Mouse (Mus musculus): ENCODE measurements at regions not wholly inside any gene's neighbourhood (a gene's known extent, or its start where the extent isn't known, plus 50 kb on each side); places are given as distances from the start of the nearest gene placed in this dataset.
"Not testable (repeated sequence)": the region's sequence is repeated elsewhere in the genome, so short reads cannot be mapped to it uniquely, and the experiment has no call there.

DNA sequence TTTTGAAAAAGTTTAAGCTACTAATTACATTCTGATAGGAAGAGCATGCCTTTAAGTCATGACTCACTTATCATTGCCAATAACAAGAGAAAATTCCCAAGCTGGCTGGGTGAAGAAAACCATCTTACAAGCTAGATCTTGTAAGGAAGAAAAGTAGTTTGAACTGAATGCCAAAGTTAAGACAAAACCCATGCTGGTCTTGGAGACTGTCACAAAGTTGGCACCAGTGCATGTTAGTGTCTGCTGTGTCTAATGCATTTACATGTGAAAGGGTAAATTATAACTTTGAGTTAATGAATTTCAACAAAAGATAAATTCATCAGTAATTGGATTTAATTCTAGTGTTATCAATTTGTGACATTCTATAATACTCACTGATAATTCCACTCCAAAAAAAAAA lies 533.6 kb upstream of the Fam241a start:
- no peak for DNase-seq (ENCODE audit: low spot score in 2 of 2)

DNA sequence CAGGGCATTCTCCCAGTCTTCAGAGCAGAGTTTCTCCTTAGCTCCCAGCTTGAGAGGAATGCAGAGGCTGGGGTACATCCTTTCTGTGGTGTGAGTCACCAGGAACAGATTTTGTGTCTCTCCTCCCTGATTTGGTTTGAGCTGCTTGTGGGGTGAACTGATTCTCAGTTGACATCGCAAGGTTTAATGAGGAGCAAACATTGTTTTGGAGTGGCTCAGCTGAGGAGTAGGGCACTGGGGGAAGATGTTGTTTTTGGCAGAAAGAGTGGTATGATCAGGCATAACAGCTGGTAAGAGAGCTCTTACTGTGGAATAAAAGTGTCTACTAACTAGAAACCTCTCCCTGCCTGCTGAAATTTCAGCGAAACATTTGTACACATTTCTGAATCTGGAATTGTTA lies 519.4 kb upstream of the Fam241a start:
- no peak for DNase-seq (ENCODE audit: low spot score in 2 of 2)

DNA sequence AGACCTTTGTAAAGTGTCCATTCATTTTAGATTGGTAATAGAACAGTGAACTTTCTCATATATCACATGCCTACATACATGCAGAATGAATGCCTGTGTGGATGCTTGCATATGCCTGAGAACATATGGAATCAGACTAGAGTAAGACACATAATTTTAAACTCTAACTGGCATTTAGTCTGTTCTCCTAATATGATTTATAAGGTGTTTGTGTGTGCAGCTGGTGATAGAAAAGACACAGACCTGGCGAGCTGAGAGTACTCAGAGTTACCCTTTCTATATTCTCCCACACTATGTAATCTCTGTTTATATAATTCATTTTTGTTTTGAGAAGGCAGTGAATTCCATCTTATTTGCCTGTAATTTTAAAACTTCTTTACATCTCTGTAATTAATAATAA lies 517.4 kb upstream of the Fam241a start:
- DNase-seq (ENCODE audit: low spot score in 2 of 2): no peak

DNA sequence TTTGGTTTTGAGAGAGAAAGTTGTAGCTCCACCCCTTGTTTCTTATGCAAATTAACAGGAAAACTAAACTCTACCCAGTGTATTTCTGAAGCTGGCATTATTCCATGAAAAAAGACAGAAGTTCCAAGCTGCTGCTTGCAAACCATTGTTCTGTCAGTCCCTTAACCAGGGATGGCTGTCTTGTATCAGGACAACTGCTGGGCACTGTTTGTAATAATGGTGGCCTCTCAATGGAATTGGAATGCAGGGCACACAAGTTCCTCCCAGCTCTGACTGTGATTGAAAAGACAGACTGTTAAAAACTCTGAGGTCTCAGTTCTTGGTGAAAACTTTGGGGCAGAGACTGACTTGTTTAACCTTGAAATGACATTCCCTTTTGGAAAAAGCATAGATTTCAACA lies 516.0 kb upstream of the Fam241a start:
- DNase-seq (ENCODE audit: low spot score in 2 of 2): no peak

DNA sequence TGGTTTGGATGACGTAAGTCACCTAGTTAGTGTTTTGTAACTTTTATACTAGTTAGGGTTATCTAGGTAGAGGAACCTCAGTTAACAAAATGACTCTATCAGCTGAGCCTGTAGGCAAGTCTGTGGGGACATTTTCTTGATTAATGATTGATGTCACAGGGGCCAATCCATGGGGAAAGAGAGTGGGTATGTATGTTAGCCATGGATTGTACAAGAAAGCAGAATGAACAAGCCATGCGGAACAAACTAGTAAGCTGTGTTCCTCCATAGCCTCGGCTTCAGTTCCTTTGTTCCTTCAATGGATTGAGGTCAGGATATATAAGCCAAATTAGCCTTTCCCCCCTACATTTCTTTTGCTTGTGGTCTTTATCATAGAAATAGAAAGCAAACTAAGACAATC lies 498.7 kb upstream of the Fam241a start:
- no peak for DNase-seq (ENCODE audit: low spot score in 2 of 2)

DNA sequence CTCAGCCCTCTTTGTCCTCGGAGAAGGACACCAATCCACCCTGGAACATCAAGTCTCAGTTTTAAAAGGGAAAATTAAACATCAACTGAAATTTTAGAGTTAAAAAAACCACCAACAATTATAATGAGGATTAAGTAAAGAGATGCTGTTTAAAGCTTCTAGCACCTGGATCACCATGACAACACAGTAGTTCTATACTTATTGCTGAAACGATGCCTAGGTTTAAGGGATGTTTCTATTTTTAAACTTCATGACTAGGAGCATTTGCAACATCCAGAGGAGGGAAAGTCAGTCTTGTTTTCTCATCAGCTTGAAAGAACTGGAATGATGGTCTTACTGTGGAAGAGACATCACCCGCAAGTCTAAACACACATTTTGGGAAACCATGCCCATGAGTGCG lies 484.5 kb upstream of the Fam241a start:
- no peak for DNase-seq (ENCODE audit: low spot score in 2 of 2)

DNA sequence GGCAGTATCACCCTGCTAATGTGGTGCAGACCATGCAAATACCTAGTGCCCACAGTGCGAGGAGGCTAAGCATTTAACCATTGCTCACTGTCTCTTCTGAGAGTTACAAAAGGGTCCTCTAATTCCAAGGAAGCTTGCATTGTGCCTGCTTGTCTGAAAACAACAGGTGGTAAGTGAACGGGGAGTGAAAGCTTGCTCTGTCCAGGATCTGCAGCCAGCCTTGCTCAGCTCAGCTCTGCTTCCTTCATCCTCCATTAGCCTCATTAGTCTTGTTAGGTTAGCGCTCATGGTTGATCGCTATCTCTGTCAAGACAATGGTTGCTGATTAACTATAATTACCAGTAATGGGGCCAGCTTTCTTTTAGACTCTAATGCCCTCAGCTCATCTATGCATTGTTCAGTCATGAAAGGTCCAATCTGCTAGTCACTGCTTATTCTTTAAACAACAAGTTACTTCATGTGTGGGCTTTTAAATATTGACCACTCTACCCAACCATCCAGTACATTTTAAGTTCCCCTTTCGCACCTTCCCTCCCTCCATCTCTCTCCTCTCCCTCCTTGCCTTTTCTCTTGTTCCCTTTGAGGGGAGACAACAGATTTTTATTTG lies 473.5 kb upstream of the Fam241a start:
- DNase-seq (ENCODE audit: low spot score in 2 of 2): no peak

DNA sequence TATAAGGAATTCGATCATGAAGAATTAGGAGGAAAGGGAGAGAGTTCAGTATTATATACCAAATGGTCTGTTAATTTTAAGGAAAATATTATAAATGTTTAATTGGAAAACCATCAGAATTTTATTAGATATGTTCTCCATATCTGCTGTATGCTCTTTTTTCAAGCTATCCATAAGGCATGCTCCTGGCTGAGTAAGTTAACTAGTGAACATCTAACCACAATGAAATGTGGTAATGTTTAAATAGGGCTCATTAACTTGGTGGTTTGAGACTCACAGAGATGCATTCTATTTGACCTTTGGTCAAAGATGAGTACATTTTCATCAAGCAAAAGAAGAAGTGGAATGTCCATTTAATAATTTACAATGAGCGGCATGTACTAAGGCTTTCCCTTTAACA lies 466.2 kb upstream of the Fam241a start:
- DNase-seq (ENCODE audit: low spot score in 2 of 2): no peak

DNA sequence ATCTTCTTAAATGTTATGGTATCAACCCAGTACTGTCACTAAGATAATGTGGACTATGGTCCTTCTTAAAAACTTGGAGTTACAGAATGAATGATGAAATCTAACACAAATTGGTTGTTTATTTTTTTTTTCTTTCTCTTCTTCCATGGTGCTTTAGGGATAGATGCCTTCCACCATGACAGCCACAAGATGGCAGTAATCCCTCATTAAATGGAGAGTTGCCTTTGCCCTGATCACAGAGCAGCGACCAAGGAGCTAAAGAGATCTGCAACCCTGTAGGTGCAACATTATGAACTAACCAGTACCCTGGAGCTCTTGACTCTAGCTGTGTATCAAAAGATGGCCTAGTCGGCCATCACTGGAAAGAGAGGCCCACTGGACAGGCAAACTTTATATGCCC lies 453.0 kb upstream of the Fam241a start:
- DNase-seq (ENCODE audit: low spot score in 2 of 2): not testable (repeated sequence)

DNA sequence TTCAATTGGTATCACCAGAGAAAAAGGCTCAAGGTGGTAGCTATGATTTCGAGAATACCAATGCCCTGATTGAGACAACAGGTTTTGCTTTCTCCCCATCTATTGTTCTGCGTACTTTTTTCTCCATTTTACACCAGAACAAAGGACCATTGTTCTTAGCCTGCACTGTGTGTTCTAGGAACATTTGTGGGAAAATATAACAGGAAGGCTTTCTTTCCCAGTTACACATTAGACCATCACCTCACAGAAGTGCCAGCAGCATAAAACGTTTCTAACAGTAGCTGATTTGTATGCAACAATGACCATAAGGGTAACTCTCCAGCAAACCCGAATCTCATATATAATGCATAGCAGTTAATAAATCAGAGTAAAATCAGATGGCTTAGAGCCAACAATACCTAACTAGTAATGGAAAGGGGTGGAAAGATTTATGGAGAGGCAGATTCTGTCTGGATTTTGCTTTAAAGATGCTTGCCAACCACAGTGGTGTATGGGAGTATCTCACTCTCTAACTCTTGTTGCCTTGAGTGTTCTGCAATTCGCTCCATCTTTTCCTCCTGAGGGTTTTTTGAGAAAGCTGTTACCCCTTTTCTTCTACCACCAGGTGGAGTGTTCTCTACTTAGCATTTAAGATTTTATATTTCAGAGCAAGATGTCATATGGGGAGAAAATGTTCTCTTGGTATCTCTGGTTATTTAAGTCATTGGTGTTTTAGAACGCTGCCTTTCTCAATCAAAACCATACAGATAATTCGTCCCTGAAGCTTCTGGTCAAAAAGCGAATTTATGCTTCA lies 451.9 kb upstream of the Fam241a start:
- no peak for DNase-seq (ENCODE audit: low spot score in 2 of 2)

DNA sequence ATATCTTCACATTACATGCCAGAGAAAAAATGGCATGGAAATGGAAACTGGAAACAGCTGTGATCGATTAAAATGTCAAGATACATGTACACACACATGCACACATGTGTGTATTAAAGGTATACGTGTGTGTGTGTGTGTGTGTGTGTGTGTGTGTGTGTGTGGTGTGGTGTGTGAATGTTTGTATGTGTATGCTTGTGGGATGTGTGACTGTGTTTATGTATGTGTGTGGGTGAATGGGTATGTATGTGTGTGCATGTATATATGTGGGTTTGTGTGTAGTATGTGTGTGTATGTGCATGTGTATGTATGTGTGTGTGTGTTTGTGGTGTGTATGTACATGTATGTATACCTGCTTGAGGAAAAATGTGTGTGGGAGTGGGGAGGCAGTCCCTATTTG lies 441.4 kb upstream of the Fam241a start:
- no peak for DNase-seq (ENCODE audit: low spot score in 2 of 2)

DNA sequence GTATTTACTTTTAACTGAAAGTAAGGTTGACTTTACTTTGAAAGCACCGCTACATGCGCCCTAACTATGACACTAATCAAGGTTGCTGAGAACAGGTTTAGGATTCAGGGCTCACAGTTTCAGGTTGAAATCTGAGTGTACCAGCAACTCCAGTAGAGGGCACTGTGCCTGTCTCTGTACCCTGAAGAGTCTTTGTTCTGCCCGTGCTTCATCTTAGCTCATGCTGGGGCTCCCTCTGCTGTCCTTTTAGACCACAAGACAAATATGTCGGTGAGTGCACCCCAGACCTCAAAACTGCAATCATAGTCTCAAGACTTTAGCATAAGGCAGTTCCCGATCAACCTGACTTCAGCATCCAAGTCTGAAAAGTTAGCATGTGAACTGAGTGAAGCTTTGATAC lies 440.9 kb upstream of the Fam241a start:
- DNase-seq (ENCODE audit: low spot score in 2 of 2): no peak

DNA sequence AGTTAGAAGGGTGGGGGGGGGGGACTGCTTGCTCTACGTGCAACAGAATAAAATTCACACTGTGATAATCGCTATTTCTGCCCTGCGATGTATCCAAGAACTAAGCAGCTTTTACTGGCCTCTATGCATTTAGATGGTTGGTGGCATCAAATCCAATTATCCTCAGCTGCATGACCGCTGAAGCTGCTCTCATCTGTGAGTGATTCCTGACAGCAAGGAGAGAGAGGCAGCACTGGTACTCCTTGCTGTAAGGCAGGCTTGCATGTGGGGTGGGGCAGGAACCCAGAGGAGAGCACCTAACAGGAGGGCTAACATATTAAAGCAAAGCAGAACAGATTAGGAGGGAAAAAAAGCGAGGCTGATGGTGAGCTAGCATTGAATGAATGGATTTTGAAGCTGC lies 431.6 kb upstream of the Fam241a start:
- DNase-seq (ENCODE audit: low spot score in 2 of 2): no peak

DNA sequence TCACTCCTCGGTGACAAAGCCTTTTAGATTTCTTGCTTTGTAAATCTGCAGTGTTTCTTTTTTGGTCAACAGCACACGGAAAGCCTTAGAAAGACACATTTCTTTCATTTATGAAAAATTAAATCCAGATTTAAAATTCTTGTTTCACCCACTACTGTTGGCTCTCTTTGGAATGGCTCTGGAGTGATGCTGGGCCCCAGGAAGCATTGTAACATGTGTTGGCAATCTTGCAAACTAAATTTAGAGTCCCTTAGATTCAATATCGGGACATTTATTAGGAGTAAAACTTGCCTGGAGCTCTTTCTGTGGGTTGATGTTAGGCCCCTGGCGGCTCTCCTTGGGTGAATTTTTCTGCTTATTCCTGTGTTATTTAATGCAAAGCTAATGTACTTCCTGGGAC lies 405.2 kb upstream of the Fam241a start:
- DNase-seq (ENCODE audit: low spot score in 2 of 2): no peak

DNA sequence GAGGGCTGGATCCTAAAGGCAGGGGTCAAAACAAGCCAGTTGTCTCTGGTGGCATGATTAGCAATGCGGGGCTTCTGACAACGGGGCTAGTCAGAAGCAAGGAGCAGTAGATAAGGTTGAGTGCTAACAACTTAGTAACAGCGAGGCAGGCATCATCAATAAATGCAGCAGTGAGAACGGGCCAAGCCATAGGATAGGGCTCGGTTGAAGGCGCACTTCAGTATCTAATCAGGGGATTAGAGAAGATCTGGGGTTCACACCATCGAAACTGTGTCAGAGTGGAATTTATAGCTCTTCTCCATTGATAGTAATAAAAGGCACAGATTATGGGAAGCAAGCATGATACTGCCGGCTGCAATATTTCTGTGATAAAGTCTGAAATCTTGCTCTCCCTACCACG lies 402.0 kb upstream of the Fam241a start:
- no peak for DNase-seq (ENCODE audit: low spot score in 2 of 2)

DNA sequence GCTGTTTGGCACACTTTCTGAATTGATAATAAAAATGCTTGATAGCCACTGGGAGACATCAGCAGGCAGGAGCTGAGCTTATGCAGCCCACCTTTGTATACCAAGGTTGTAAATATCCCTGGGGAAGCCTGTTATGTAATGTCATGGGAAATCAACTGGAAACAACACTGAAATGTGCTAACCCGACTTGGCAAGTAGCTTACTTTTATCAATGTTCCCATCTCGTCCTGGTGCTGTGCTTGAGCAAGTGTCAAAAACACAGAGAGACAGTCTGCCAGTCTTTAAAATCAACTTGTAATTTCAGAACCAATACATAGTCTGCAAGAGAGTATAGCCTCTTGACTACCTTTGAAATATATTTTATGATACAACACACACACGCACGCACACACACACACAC lies 391.7 kb upstream of the Fam241a start:
- no peak for DNase-seq (ENCODE audit: low spot score in 2 of 2)

DNA sequence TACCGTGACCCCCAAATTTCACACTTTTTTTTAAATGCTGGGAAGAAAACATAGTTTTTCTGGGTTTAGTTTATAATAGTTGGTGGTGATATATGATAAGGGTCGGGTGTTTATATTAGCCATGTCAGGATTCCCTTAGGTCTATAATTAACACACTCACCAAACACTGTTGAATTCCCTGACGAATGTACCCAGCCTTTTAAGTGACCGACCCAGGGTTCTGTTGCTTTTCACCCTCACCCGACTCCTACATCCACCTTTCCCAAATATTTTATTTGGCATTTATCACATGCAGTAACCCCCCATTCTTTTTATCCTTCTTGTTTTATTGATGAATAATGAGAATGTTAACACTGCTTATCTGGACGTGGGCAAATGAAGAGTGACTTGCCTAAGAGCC lies 389.1 kb upstream of the Fam241a start:
- DNase-seq (ENCODE audit: low spot score in 2 of 2): no peak

DNA sequence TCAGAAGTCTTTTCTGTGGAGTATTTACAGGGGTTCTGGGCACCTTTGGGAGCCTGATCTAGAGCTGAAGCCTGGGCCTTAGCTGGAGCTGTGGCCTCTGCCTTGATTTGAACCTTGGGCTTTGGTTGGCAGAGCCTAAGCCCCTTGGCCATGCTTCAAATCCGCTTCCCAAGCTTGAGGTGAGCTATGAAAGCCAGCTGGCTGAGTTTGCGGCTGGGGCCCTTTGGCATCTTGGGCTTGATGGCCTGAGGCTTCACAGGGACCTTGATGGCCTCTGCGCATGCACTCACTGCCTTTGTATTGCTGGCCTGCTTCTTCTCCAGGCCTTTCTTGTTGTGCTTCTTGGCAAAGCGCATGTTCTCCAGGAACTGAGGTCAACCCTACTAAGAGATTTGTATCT lies 384.5 kb upstream of the Fam241a start:
- no peak for DNase-seq (ENCODE audit: low spot score in 2 of 2)

DNA sequence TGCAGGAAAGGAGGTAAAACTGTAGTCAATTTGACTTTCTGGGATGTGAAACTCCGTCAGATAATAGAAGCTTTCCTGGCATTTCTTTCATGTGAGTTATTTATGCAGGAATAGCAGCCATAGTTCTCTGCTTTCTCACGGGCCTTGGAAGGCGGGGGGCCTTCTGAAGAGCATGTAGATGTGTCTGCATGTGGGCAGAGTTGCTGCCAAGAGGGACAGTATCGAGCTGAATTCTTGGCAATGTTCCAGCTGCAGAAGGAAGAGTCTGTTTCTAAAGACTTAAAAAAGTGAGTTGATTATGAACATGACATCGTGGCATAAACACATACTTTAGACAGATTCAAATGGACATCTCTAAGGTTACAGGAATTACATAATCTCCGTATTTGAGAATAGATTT lies 374.5 kb upstream of the Fam241a start:
- DNase-seq (ENCODE audit: low spot score in 2 of 2): no peak

DNA sequence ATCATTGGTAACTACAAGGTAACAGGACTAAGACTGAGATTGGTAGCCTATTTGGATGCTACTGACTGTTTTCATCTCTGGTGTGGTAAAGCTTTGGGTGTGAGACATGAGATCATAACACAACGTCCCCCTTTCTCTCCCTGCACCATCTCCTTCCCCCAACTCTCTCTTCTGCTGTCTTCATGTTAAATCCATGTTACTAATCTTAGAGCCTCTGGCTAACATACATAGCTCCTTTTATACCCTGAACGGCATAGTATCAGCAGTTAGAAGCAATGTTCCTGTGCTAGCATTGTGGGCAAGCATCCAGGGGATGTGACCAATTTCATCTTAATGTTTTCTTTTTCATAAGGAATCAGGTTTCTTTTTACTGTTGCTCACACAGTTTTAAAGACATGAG lies 365.1 kb upstream of the Fam241a start:
- DNase-seq (ENCODE audit: low spot score in 2 of 2): no peak

DNA sequence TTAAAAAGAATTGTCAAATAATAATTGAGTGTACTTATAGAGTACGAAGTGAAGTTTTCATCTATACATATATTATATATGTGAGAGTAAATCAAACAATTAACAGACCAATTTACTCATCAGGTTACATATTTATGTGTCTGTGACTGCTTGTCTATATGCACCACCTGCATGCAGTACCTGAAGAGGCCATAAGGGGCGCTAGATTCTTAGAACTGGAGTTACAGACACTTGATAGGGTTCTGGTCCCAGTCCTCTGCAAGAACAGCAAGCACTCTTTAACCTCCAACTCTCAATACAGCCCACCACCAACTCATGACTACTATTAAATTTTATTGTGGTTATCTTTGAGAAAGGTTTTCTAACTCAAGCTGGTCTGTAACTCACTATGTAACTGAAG lies 351.7 kb upstream of the Fam241a start:
- DNase-seq (ENCODE audit: low spot score in 2 of 2): no peak

DNA sequence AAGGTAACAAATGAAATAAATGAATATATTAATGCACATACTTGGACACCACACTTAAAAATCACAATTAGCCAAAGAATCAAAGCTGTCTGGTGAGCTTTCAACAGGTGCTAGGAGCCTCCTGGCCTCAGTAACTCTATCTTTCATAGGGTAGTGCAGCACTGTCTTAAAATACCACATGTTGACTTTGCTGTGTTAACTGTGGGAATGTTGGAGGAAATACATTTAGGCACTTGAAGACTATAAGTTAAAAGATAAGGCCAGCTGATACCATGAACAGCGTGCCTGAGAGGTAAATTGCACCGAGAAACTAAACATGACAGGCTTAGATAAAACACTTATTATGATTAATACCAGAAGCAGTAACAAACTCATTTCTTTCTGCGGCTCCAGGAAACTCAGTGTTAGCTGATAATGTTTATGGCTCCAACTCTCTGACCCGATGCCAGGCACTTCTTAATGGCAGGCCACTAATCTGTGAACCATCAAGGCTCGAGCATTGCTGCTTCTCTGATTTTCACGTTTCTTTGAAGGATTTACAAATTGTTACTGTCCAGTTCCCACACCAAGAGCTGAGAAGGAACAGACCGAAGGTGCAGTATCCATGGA lies 343.8 kb upstream of the Fam241a start:
- DNase-seq (ENCODE audit: low spot score in 2 of 2): no peak

DNA sequence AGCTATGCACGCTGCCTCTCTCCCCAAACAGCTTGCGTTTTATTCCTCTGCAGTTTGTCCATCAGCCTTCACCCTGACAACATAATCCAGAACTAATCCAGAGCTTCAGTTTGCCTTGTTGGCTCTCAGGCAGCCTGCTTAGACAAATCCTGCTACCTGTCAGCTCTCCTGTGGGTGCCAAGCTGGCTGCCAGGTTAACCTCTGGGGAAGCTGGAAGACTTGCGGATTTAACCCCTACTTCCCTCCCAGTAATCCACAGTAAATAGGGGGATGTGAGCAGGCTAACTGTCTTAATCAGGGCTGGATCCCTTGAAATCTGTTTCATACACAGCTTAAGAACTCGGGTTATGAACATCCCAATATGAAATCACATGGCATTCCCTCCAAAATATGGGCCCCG lies 334.3 kb upstream of the Fam241a start:
- DNase-seq (ENCODE audit: low spot score in 2 of 2): no peak

Measured in spleen, postnatal 14 days (tissue).